Mouse (Mus musculus) forebrain, embryonic 11.5 days (tissue): ENCODE data around the gene Rfng. TPM values are rescaled to one million over a fixed set of nuclear protein-coding genes. Genes with fewer than 3 reads are reported as not detected.

Source experiments
- ATAC-seq: fragments of 200-750 bp; cut with Nextera tagmentation; replicated peaks from 2 replicates; pipeline ENCODE4 v1.8.0; 2017; ENCODE audit warnings: moderate TSS enrichment; ENCODE audit not compliant: low FRiP score
- DNase-seq: peaks from one replicate; pipeline ENCODE4 v3.0.0-alpha.2; 2017; ENCODE audit warnings: low spot score
- H3K27ac ChIP-seq: fragments of 300-500 bp; sonication (generic); 2 replicates; pipeline ENCODE4 v1.5.1; 2014; ENCODE audit warnings: low read depth, low read length
- H3K27me3 ChIP-seq: fragments of 300-500 bp; sonication (generic); 2 replicates; pipeline ENCODE4 v1.6.1; 2014; ENCODE audit warnings: mild to moderate bottlenecking, low read length, mixed read lengths; ENCODE audit not compliant: control insufficient read depth, insufficient read depth
- H3K36me3 ChIP-seq: fragments of 300-500 bp; sonication (generic); 2 replicates; pipeline ENCODE4 v1.6.1; 2014; ENCODE audit warnings: mild to moderate bottlenecking, low read length, moderate library complexity, mixed read lengths; ENCODE audit not compliant: control insufficient read depth, insufficient read depth
- H3K4me1 ChIP-seq: fragments of 300-500 bp; sonication (generic); replicated peaks from 2 replicates; pipeline ENCODE4 v1.6.1; 2014; ENCODE audit warnings: low read length, mixed read lengths; ENCODE audit not compliant: control insufficient read depth, insufficient read depth
- H3K4me2 ChIP-seq: fragments of 300-500 bp; sonication (generic); 2 replicates; pipeline ENCODE4 v1.6.1; 2014; ENCODE audit warnings: low read depth, mild to moderate bottlenecking, low read length, moderate library complexity, mixed read lengths; ENCODE audit not compliant: severe bottlenecking
- H3K4me3 ChIP-seq: fragments of 300-500 bp; sonication (generic); 2 replicates; pipeline ENCODE4 v1.5.1; 2014; ENCODE audit warnings: low read depth, low read length
- H3K9ac ChIP-seq: fragments of 300-500 bp; sonication (generic); 2 replicates; pipeline ENCODE4 v1.6.1; 2014; ENCODE audit warnings: low read length
- H3K9me3 ChIP-seq: fragments of 300-500 bp; sonication (generic); 2 replicates; pipeline ENCODE4 v1.6.1; 2016; ENCODE audit warnings: low read length, mixed read lengths; ENCODE audit not compliant: control insufficient read depth
- WGBS: fragments of 180-500 bp; shearing (Covaris S2); extraction: QIAGEN DNeasy Blood & Tissue Kit; methylation state at CpG from one replicate; pipeline ENCODE4 v1.1.7; 2014; 5-methylcytosine and 5-hydroxymethylcytosine counted together
- polyA plus RNA-seq: library from polyadenylated mRNA; unstranded; fragments of >200 nt; fragmentation: Nextera tagmentation; extraction: Ambion mirVana; gene quantifications from 2 replicates; pipeline ENCODE4 v1.2.1, GENCODE M21; 2014

The Rfng gene
- polyA plus RNA-seq, 1 experiment from 2014 or later: 45.4 TPM

- H3K4me2 ChIP-seq: no peak overlapping the region
- H3K27ac ChIP-seq: no peak overlapping the region
- no peaks in the 10 kb centered on the region for H3K4me1 ChIP-seq
- H3K9me3 ChIP-seq: no peaks in the 10 kb centered on the region
- ATAC-seq (no peak), DNase-seq (no peak)
- no peaks in the 10 kb centered on the region for H3K36me3 ChIP-seq
- 78% methylated on average over 4 of the region's 4 CpGs for WGBS
- no peak overlapping the region for H3K4me3 ChIP-seq
- H3K27me3 ChIP-seq: no peaks in the 10 kb centered on the region
- H3K9ac ChIP-seq: no peak overlapping the region
These were observed 32.4 kb downstream of the Rfng start for GRCm38 (mm10) chr11:120751606-120752005.

GRCm38 (mm10) chr11:120749430-120749829, 34.6 kb downstream of the Rfng start:
- Histone ChIP-seq H3K9me3 (no peaks in the 10 kb centered on the region), H3K36me3 (no peaks in the 10 kb centered on the region), H3K4me2 (no peak overlapping the region), H3K9ac (no peak overlapping the region), H3K27ac (no peak overlapping the region), H3K4me3 (no peak overlapping the region), H3K27me3 (no peaks in the 10 kb centered on the region), H3K4me1 (no peaks in the 10 kb centered on the region)
- no peak for DNase-seq
- WGBS: 63% methylated on average over 8 of the region's 8 CpGs
- no peak for ATAC-seq

- Histone ChIP-seq H3K4me2 (no peak overlapping the region), H3K9ac (no peak overlapping the region), H3K27me3 (no peaks in the 10 kb centered on the region), H3K27ac (no peak overlapping the region), H3K36me3 (no peaks in the 10 kb centered on the region), H3K4me3 (no peak overlapping the region), H3K9me3 (no peaks in the 10 kb centered on the region), H3K4me1 (no peaks in the 10 kb centered on the region)
- ATAC-seq (no peak), DNase-seq (no peak)
- WGBS: 85% methylated on average over 4 of the region's 4 CpGs
These were observed 36.0 kb downstream of the Rfng start for GRCm38 (mm10) chr11:120747974-120748373.

- WGBS: 77% methylated on average over 7 of the region's 7 CpGs
- no peaks in the 10 kb centered on the region for H3K4me1 ChIP-seq
- no peak overlapping the region for H3K4me2 ChIP-seq
- H3K4me3 ChIP-seq: no peak overlapping the region
- no peak for DNase-seq
- no peak overlapping the region for H3K27ac ChIP-seq
- no peak overlapping the region for H3K9ac ChIP-seq
- H3K27me3 ChIP-seq: no peaks in the 10 kb centered on the region
- no peaks in the 10 kb centered on the region for H3K36me3 ChIP-seq
- no peak for ATAC-seq
- no peaks in the 10 kb centered on the region for H3K9me3 ChIP-seq
These were observed 39.8 kb downstream of the Rfng start for GRCm38 (mm10) chr11:120744121-120744701.

- DNase-seq (no peak), ATAC-seq (no peak)
- no peaks in the 10 kb centered on the region for H3K27me3 ChIP-seq
- H3K4me3 ChIP-seq: no peak overlapping the region
- no peaks in the 10 kb centered on the region for H3K9me3 ChIP-seq
- H3K4me1 ChIP-seq: no peaks in the 10 kb centered on the region
- no peak overlapping the region for H3K27ac ChIP-seq
- H3K9ac ChIP-seq: no peak overlapping the region
- no peaks in the 10 kb centered on the region for H3K36me3 ChIP-seq
- WGBS: 91% methylated on average over 5 of the region's 5 CpGs
- no peak overlapping the region for H3K4me2 ChIP-seq
These were observed 43.0 kb downstream of the Rfng start for GRCm38 (mm10) chr11:120740981-120741380.

- no peak for DNase-seq
- no peaks in the 10 kb centered on the region for H3K27me3 ChIP-seq
- H3K4me2 ChIP-seq: no peak overlapping the region
- no peak overlapping the region for H3K4me3 ChIP-seq
- WGBS: 79% methylated on average over 6 of the region's 6 CpGs
- no peak for ATAC-seq
- H3K27ac ChIP-seq: no peak overlapping the region
- H3K9ac ChIP-seq: no peak overlapping the region
- no peaks in the 10 kb centered on the region for H3K36me3 ChIP-seq
- no peaks in the 10 kb centered on the region for H3K4me1 ChIP-seq
- H3K9me3 ChIP-seq: no peaks in the 10 kb centered on the region
These were observed 47.6 kb downstream of the Rfng start for GRCm38 (mm10) chr11:120736424-120736823.

- Histone ChIP-seq H3K9me3 (no peaks in the 10 kb centered on the region), H3K27ac (no peak overlapping the region), H3K4me3 (no peak overlapping the region), H3K4me2 (no peak overlapping the region), H3K4me1 (no peaks in the 10 kb centered on the region; the same call in 1 of the 2 replicates), H3K27me3 (no peaks in the 10 kb centered on the region; the same call in 1 of the 2 replicates), H3K36me3 (no peaks in the 10 kb centered on the region), H3K9ac (no peak overlapping the region)
- ATAC-seq (no peak), DNase-seq (no peak)
- 78% methylated on average over 6 of the region's 6 CpGs for WGBS
These were observed 50.5 kb downstream of the Rfng start for GRCm38 (mm10) chr11:120733521-120733920.

GRCm38 (mm10) chr11:120731858-120732680, 51.9 kb downstream of the Rfng start, which contains the start of gene Cbr2:
TSS of gene Cbr2 (minus strand) at chr11:120732114.
- WGBS: 82% methylated on average over 12 of the region's 12 CpGs
- no peak for ATAC-seq
- DNase-seq: no peak
- Histone ChIP-seq H3K4me3 (no peak within 1 kb of the TSS), H3K9ac (no peak within 1 kb of the TSS), H3K27ac (no peak within 1 kb of the TSS), H3K4me2 (no peak within 1 kb of the TSS), H3K9me3 (no peaks in the 10 kb centered on the region), H3K27me3 (no peaks in the 10 kb centered on the region; the same call in 1 of the 2 replicates), H3K4me1 (no peaks in the 10 kb centered on the region; the same call in 1 of the 2 replicates), H3K36me3 (no peaks in the 10 kb centered on the region)
